Mouse (Mus musculus): ENCODE results near the gene Chl1. TPM values are rescaled to one million over a fixed set of nuclear protein-coding genes. Genes with fewer than 3 reads are reported as not detected.

Gene Chl1
- polyA plus RNA-seq, 1 experiment from 2014 or later: 7.0 TPM

GRCm38 (mm10) chr6:103513621-103514241 is 3.3 kb downstream of the Chl1 start:
- WGBS: 67% methylated on average over 8 of the region's 8 CpGs
- no peaks in the 10 kb centered on the region for H3K36me3 ChIP-seq
- ATAC-seq (ENCODE audit: insufficient number of reproducible peaks, low FRiP score, low TSS enrichment, low read depth): no peak
- no peaks in the 10 kb centered on the region for H3K9me3 ChIP-seq
- H3K4me1 ChIP-seq: peaks cover 20% of the 10 kb centered on the region
- no peak overlapping the region for H3K4me3 ChIP-seq
- H3K9ac ChIP-seq: no peak overlapping the region
- peaks cover 38% of the 10 kb centered on the region for H3K27me3 ChIP-seq
- no peak overlapping the region for H3K27ac ChIP-seq
- no peak overlapping the region for H3K4me2 ChIP-seq

GRCm38 (mm10) chr6:103514346-103514745 is 4.0 kb downstream of the Chl1 start:
- Histone ChIP-seq H3K4me3 (no peak overlapping the region), H3K27me3 (peaks cover 37% of the 10 kb centered on the region), H3K9ac (no peak overlapping the region), H3K4me2 (no peak overlapping the region), H3K36me3 (no peaks in the 10 kb centered on the region), H3K27ac (no peak overlapping the region), H3K4me1 (peaks cover 20% of the 10 kb centered on the region), H3K9me3 (no peaks in the 10 kb centered on the region)
- no peak for ATAC-seq (ENCODE audit: insufficient number of reproducible peaks, low FRiP score, low TSS enrichment, low read depth)
- 27% methylated on average over 1 of the region's 1 CpGs for WGBS

- peaks cover 20% of the 10 kb centered on the region for H3K4me1 ChIP-seq
- no peak overlapping the region for H3K27ac ChIP-seq
- no peaks in the 10 kb centered on the region for H3K9me3 ChIP-seq
- H3K36me3 ChIP-seq: no peaks in the 10 kb centered on the region
- H3K27me3 ChIP-seq: peaks cover 33% of the 10 kb centered on the region
- H3K4me2 ChIP-seq: no peak overlapping the region
- H3K9ac ChIP-seq: no peak overlapping the region
- no peak for ATAC-seq (ENCODE audit: insufficient number of reproducible peaks, low FRiP score, low TSS enrichment, low read depth)
- no peak overlapping the region for H3K4me3 ChIP-seq
- WGBS: 75% methylated on average over 1 of the region's 1 CpGs
Measured at GRCm38 (mm10) chr6:103514756-103515155, 4.4 kb downstream of the Chl1 start.

- H3K9me3 ChIP-seq: no peaks in the 10 kb centered on the region
- no peak overlapping the region for H3K27ac ChIP-seq
- 83% methylated on average over 2 of the region's 2 CpGs for WGBS
- no peak for ATAC-seq (ENCODE audit: insufficient number of reproducible peaks, low FRiP score, low TSS enrichment, low read depth)
- H3K4me2 ChIP-seq: no peak overlapping the region
- no peak overlapping the region for H3K4me3 ChIP-seq
- no peaks in the 10 kb centered on the region for H3K4me1 ChIP-seq
- no peaks in the 10 kb centered on the region for H3K36me3 ChIP-seq
- no peaks in the 10 kb centered on the region for H3K27me3 ChIP-seq
- H3K9ac ChIP-seq: no peak overlapping the region
Measured at GRCm38 (mm10) chr6:103519596-103519995, 9.2 kb downstream of the Chl1 start.

GRCm38 (mm10) chr6:103525326-103526024 is 15.1 kb downstream of the Chl1 start:
- Histone ChIP-seq H3K27ac (no peak overlapping the region), H3K27me3 (no peaks in the 10 kb centered on the region), H3K4me3 (no peak overlapping the region), H3K36me3 (no peaks in the 10 kb centered on the region), H3K4me1 (no peaks in the 10 kb centered on the region), H3K9ac (no peak overlapping the region), H3K9me3 (no peaks in the 10 kb centered on the region), H3K4me2 (no peak overlapping the region)
- ATAC-seq (ENCODE audit: insufficient number of reproducible peaks, low FRiP score, low TSS enrichment, low read depth): no peak
- WGBS: 76% methylated on average over 2 of the region's 2 CpGs

- Histone ChIP-seq H3K27me3 (no peaks in the 10 kb centered on the region), H3K4me2 (no peak overlapping the region), H3K4me3 (no peak overlapping the region), H3K9me3 (no peaks in the 10 kb centered on the region), H3K4me1 (no peaks in the 10 kb centered on the region), H3K36me3 (no peaks in the 10 kb centered on the region), H3K9ac (no peak overlapping the region), H3K27ac (no peak overlapping the region)
- ATAC-seq (ENCODE audit: insufficient number of reproducible peaks, low FRiP score, low TSS enrichment, low read depth): no peak
- 56% methylated on average over 8 of the region's 8 CpGs for WGBS
Measured at GRCm38 (mm10) chr6:103526945-103527777, 16.8 kb downstream of the Chl1 start.

- Histone ChIP-seq H3K4me3 (no peak overlapping the region), H3K4me2 (no peak overlapping the region), H3K9me3 (no peaks in the 10 kb centered on the region), H3K4me1 (no peaks in the 10 kb centered on the region), H3K9ac (no peak overlapping the region), H3K27ac (no peak overlapping the region), H3K36me3 (no peaks in the 10 kb centered on the region), H3K27me3 (no peaks in the 10 kb centered on the region)
- ATAC-seq (ENCODE audit: insufficient number of reproducible peaks, low FRiP score, low TSS enrichment, low read depth): no peak
Measured at GRCm38 (mm10) chr6:103533048-103533447, 22.7 kb downstream of the Chl1 start.

GRCm38 (mm10) chr6:103534027-103534426 is 23.6 kb downstream of the Chl1 start:
- WGBS: 83% methylated on average over 2 of the region's 2 CpGs
- Histone ChIP-seq H3K9me3 (no peaks in the 10 kb centered on the region), H3K27ac (no peak overlapping the region), H3K27me3 (no peaks in the 10 kb centered on the region), H3K9ac (no peak overlapping the region), H3K4me1 (no peaks in the 10 kb centered on the region), H3K4me3 (no peak overlapping the region), H3K4me2 (no peak overlapping the region), H3K36me3 (no peaks in the 10 kb centered on the region)
- no peak for ATAC-seq (ENCODE audit: insufficient number of reproducible peaks, low FRiP score, low TSS enrichment, low read depth)

- no peak overlapping the region for H3K27ac ChIP-seq
- 56% methylated on average over 2 of the region's 2 CpGs for WGBS
- no peak overlapping the region for H3K4me3 ChIP-seq
- H3K9me3 ChIP-seq: no peaks in the 10 kb centered on the region
- ATAC-seq (ENCODE audit: insufficient number of reproducible peaks, low FRiP score, low TSS enrichment, low read depth): no peak
- H3K4me1 ChIP-seq: no peaks in the 10 kb centered on the region
- no peak overlapping the region for H3K4me2 ChIP-seq
- no peaks in the 10 kb centered on the region for H3K36me3 ChIP-seq
- H3K27me3 ChIP-seq: no peaks in the 10 kb centered on the region
- H3K9ac ChIP-seq: no peak overlapping the region
Measured at GRCm38 (mm10) chr6:103542576-103542975, 32.2 kb downstream of the Chl1 start.

- no peaks in the 10 kb centered on the region for H3K9me3 ChIP-seq
- H3K4me2 ChIP-seq: no peak overlapping the region
- WGBS: 39% methylated on average over 1 of the region's 1 CpGs
- H3K36me3 ChIP-seq: no peaks in the 10 kb centered on the region
- no peak overlapping the region for H3K4me3 ChIP-seq
- no peaks in the 10 kb centered on the region for H3K27me3 ChIP-seq
- no peaks in the 10 kb centered on the region for H3K4me1 ChIP-seq
- no peak overlapping the region for H3K9ac ChIP-seq
- H3K27ac ChIP-seq: no peak overlapping the region
- ATAC-seq (ENCODE audit: insufficient number of reproducible peaks, low FRiP score, low TSS enrichment, low read depth): no peak
Measured at GRCm38 (mm10) chr6:103543753-103544152, 33.4 kb downstream of the Chl1 start.

GRCm38 (mm10) chr6:103546314-103546713 is 35.9 kb downstream of the Chl1 start:
- Histone ChIP-seq H3K4me3 (no peak overlapping the region), H3K9me3 (no peaks in the 10 kb centered on the region)
- ATAC-seq (ENCODE audit: insufficient number of reproducible peaks, low FRiP score, low TSS enrichment, low read depth): no peak

GRCm38 (mm10) chr6:103549929-103550328 is 39.5 kb downstream of the Chl1 start:
- no peaks in the 10 kb centered on the region for H3K36me3 ChIP-seq
- H3K4me1 ChIP-seq: no peaks in the 10 kb centered on the region
- H3K4me3 ChIP-seq: no peak overlapping the region
- no peaks in the 10 kb centered on the region for H3K27me3 ChIP-seq
- no peak overlapping the region for H3K27ac ChIP-seq
- no peak for ATAC-seq (ENCODE audit: insufficient number of reproducible peaks, low FRiP score, low TSS enrichment, low read depth)
- H3K9ac ChIP-seq: no peak overlapping the region
- H3K4me2 ChIP-seq: no peak overlapping the region
- no peaks in the 10 kb centered on the region for H3K9me3 ChIP-seq
- WGBS: 83% methylated on average over 4 of the region's 4 CpGs

More at GRCm38 (mm10) chr6:103546314-103546713, 35.9 kb downstream of the Chl1 start:
- WGBS: 65% methylated on average over 3 of the region's 3 CpGs
- no peak overlapping the region for H3K9ac ChIP-seq
- H3K27ac ChIP-seq: no peak overlapping the region
- no peak overlapping the region for H3K4me2 ChIP-seq
- H3K36me3 ChIP-seq: no peaks in the 10 kb centered on the region
- H3K27me3 ChIP-seq: no peaks in the 10 kb centered on the region
- H3K4me1 ChIP-seq: no peaks in the 10 kb centered on the region
